Mouse (Mus musculus) midbrain, postnatal 0 days (tissue): Measurements from ENCODE around the gene Atg2a. TPM values are rescaled to one million over a fixed set of nuclear protein-coding genes. Genes with fewer than 3 reads are reported as not detected.
"Not testable (repeated sequence)": the region's sequence is repeated elsewhere in the genome, so short reads cannot be mapped to it uniquely, and the experiment has no call there.

Source experiments
- ATAC-seq: fragments of 200-750 bp; cut with Nextera tagmentation; 2 replicates; pipeline ENCODE4 v1.8.0; 2017; ENCODE audit warnings: moderate number of reproducible peaks, mild to moderate bottlenecking, moderate TSS enrichment, moderate library complexity; ENCODE audit not compliant: low FRiP score
- DNase-seq: peaks from one replicate; pipeline ENCODE4 v3.0.0-alpha.2; 2015; ENCODE audit warnings: low spot score
- H3K27ac ChIP-seq: fragments of 300-500 bp; sonication (generic); 2 replicates; pipeline ENCODE4 v1.5.1; 2014; ENCODE audit warnings: low read depth, mild to moderate bottlenecking, low read length, mixed read lengths
- H3K27me3 ChIP-seq: fragments of 300-500 bp; sonication (generic); 2 replicates; pipeline ENCODE4 v1.6.1; 2014; ENCODE audit warnings: low read length, control low read depth, mixed read lengths; ENCODE audit not compliant: insufficient read depth
- H3K36me3 ChIP-seq: fragments of 300-500 bp; sonication (generic); 2 replicates; pipeline ENCODE4 v1.6.1; 2014; ENCODE audit warnings: low read length, control low read depth, mixed read lengths; ENCODE audit not compliant: insufficient read depth
- H3K4me1 ChIP-seq: fragments of 300-500 bp; sonication (generic); 2 replicates; pipeline ENCODE4 v1.6.1; 2014; ENCODE audit warnings: mild to moderate bottlenecking, control low read depth, antibody characterized with exemption, low read length, mixed read lengths; ENCODE audit not compliant: insufficient read depth
- H3K4me2 ChIP-seq: fragments of 300-500 bp; sonication (generic); 2 replicates; pipeline ENCODE4 v1.6.1; 2014; ENCODE audit warnings: low read depth, mild to moderate bottlenecking, low read length, mixed read lengths; ENCODE audit not compliant: poor library complexity, severe bottlenecking
- H3K4me3 ChIP-seq: fragments of 300-500 bp; sonication (generic); 2 replicates; pipeline ENCODE4 v1.5.1; 2014; ENCODE audit warnings: low read depth, mild to moderate bottlenecking, low read length, moderate library complexity
- H3K9ac ChIP-seq: fragments of 300-500 bp; sonication (generic); replicated peaks from 2 replicates; pipeline ENCODE4 v1.6.1; 2014; ENCODE audit warnings: mild to moderate bottlenecking, low read length, moderate library complexity, mixed read lengths; ENCODE audit not compliant: poor library complexity, severe bottlenecking
- H3K9me3 ChIP-seq: fragments of 300-500 bp; sonication (generic); 2 replicates; pipeline ENCODE4 v1.6.1; 2016; ENCODE audit warnings: low read length, control low read depth
- CTCF ChIP-seq: IDR thresholded peaks from 2 replicates; pipeline ENCODE4 v1.5.1; 2016; ENCODE audit warnings: antibody characterized with exemption, mild to moderate bottlenecking
- WGBS: fragments of 180-500 bp; shearing (Covaris S2); extraction: QIAGEN DNeasy Blood & Tissue Kit; methylation state at CpG from one replicate; pipeline ENCODE4 v1.1.7; 2014; 5-methylcytosine and 5-hydroxymethylcytosine counted together
- microRNA counts: library from miRNA; unstranded; fragments of <30 nt; microRNA quantifications from one replicate; lab custom pipeline; 2015
- microRNA-seq: library from miRNA; unstranded; fragments of <30 nt; microRNA quantifications from one replicate; pipeline ENCODE4, GENCODE M21; 2016; ENCODE audit warnings: borderline number of aligned reads
- polyA plus RNA-seq: library from polyadenylated mRNA; unstranded; fragments of >200 nt; fragmentation: Nextera tagmentation; extraction: Ambion mirVana; gene quantifications from 2 replicates; pipeline ENCODE4 v1.2.1, GENCODE M21; 2015
- total RNA-seq: library from RNA; depleted of rRNA; stranded (reverse); fragments of >200 nt; gene quantifications from 2 replicates; pipeline ENCODE4 v1.2.3, GENCODE M21; 2014; rRNA removed

Atg2a gene
- total and polyA plus RNA-seq, 2 experiments from 2014 or later: 9.7 to 38.2 TPM

DNA sequence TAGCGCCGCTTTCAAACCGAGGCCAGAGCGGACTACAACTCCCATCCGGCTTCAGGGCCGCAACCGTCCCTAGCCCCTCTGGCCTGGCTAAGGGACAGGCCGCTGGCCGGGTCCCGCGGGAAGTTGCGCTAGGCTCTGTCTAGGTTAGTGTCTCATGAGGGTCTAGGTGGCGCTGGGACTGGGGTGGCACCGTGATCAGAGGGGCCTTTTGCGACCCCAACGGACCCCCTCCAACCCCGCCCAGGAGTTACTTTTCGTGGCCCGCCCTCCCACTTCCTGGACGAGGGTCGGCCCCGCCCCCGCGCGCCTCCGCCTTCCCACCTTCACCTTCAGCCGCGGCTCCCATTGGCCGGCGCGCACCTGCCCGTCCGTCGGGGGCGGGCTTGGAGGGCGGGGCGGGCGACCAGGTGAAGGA lies 64.7 kb downstream of the Atg2a start, which contains the start of gene Cdc42bpg:
Cdc42bpg (plus strand) TSS at position 320 of the 415 bp plus-strand sequence.
- H3K4me1 ChIP-seq: no peaks in the 10 kb centered on the region
- peak within 1 kb of the TSS; percentile 62 for H3K9ac ChIP-seq
- peak; percentile 68 for DNase-seq
- peak within 1 kb of the TSS; percentile 59 for H3K4me2 ChIP-seq
- H3K9me3 ChIP-seq: no peaks in the 10 kb centered on the region
- H3K27me3 ChIP-seq: no peaks in the 10 kb centered on the region
- H3K36me3 ChIP-seq: no peaks in the 10 kb centered on the region
- peak; percentile 53; the same call in 1 of the 2 replicates for ATAC-seq
- no peak for TF ChIP-seq CTCF
- under 1% methylated on average over 33 of the region's 38 CpGs for WGBS
- H3K27ac ChIP-seq: no peak within 1 kb of the TSS
- peak within 1 kb of the TSS; percentile 45 for H3K4me3 ChIP-seq

GRCm38 (mm10) chr19:6306586-6306985 lies 65.1 kb downstream of the Atg2a start:
- WGBS: under 1% methylated on average over 34 of the region's 34 CpGs
- no peaks in the 10 kb centered on the region for H3K27me3 ChIP-seq
- peak overlapping the region; percentile 59 for H3K4me2 ChIP-seq
- no peaks in the 10 kb centered on the region for H3K4me1 ChIP-seq
- ATAC-seq (0 out of 2 replicates have a peak, but pooled peaks have one; percentile 27), DNase-seq (peak; percentile 60)
- no peak overlapping the region for H3K27ac ChIP-seq
- H3K9me3 ChIP-seq: no peaks in the 10 kb centered on the region
- TF ChIP-seq CTCF: peak; percentile 67
- H3K4me3 ChIP-seq: peak overlapping the region; percentile 45
- no peaks in the 10 kb centered on the region for H3K36me3 ChIP-seq
- peak overlapping the region; percentile 62 for H3K9ac ChIP-seq

DNA sequence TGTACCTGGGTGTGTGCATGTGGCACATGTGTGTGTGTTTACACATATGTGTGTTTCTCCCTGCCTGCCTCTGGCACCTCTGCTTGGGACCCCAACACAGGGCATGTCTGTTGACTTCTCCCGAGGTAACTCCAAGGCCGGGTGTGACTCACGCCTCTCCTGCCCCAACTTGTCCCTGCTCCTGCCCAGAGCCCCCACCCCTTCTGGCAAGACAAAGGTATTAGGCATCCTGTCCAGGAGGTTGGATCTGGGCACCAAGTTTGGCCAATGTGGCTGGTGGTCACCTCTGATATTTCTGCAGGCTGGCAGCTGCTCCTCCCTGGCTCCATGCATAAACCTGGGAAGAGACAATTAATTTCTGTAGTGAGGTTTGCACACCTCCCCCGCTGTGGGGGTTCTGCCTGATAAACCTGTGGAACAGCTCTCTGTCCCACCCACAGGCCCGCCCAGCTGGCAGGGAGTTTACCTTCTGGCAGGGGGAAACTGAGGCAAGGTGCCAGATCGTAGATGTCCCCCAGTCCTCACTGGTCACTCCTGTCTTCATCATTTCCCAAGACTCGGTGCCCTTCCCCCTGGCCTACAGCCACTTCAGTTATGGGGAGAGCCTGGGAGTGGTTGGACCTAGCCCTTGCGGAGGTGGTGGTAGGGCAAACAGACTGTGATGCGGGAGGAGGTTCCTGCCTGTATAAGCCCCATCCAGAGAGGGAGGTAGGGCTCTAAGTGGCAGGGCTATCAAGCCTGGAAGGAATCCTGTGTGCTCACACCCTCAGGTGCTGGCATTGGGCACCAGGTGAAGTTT lies 66.5 kb downstream of the Atg2a start:
- Histone ChIP-seq H3K9me3 (no peaks in the 10 kb centered on the region), H3K36me3 (peaks cover 5% of the 10 kb centered on the region; the same call in 1 of the 2 replicates), H3K27me3 (no peaks in the 10 kb centered on the region), H3K4me1 (no peaks in the 10 kb centered on the region), H3K9ac (no peak overlapping the region), H3K27ac (no peak overlapping the region), H3K4me3 (no peak overlapping the region), H3K4me2 (no peak overlapping the region)
- TF ChIP-seq CTCF: no peak
- no peak for ATAC-seq
- 92% methylated on average over 9 of the region's 9 CpGs for WGBS
- no peak for DNase-seq

DNA sequence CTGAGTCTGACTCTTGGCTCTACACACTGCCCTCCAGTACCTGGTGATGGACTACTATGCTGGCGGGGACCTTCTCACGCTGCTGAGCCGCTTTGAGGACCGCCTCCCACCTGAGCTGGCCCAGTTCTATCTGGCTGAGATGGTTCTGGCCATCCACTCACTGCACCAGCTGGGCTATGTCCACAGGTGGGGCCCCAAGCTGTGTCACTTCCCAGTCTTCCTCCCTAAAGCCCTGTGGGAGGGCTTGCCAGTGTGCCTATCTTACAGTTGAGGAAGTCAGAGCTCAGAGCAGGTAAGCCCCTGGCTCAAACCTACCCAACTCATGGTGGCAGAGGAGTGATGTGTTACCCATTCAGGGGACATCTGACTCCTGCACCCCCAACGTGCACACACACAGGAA lies 68.7 kb downstream of the Atg2a start:
- 85% methylated on average over 5 of the region's 5 CpGs for WGBS
- Histone ChIP-seq H3K4me1 (no peaks in the 10 kb centered on the region), H3K9ac (no peak overlapping the region), H3K36me3 (peaks cover 5% of the 10 kb centered on the region; the same call in 1 of the 2 replicates), H3K27ac (no peak overlapping the region), H3K9me3 (no peaks in the 10 kb centered on the region), H3K27me3 (no peaks in the 10 kb centered on the region), H3K4me3 (no peak overlapping the region), H3K4me2 (no peak overlapping the region)
- ATAC-seq (no peak), DNase-seq (no peak)
- TF ChIP-seq CTCF: no peak

DNA sequence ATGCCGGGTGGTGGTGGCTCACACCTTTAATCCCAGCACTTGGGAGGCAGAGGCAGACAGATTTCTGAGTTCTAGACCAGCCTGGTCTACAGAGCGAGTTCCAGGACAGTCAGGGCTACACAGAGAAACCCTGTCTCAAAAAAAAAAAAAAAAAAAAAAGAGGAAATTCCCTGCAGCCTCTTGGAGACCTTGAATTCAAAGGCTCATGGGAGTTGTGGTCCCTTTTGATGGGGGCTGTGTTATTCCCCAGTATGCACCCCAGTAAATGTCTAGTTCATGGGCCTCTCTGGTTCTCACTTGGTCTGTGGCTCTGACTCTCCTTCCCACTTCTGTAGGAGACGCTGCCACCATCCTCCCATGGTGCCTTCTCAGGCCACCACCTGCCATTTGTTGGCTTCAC lies 70.3 kb downstream of the Atg2a start:
- H3K9ac ChIP-seq, H3K9me3 ChIP-seq, H3K27me3 ChIP-seq, H3K4me3 ChIP-seq, H3K4me1 ChIP-seq, H3K4me2 ChIP-seq, H3K36me3 ChIP-seq, H3K27ac ChIP-seq, DNase-seq, ATAC-seq: not testable (repeated sequence)
- 88% methylated on average over 3 of the region's 3 CpGs for WGBS

MicroRNAs within 50 kb of the gene (microRNA counts, 519-probe panel; counts per million panel counts)
- 528 counts per million, percentile 58 among the panel's probes with 10 or more counts for microRNA mmu-miR-192 (lab: Ali Mortazavi, UCI)

Small RNA genes within 50 kb of the gene (microRNA-seq; reads per million reads assigned to microRNA genes)
- 102 reads per million, percentile 44 among the genes with 10 or more reads in this experiment for gene Mir192
- gene Mir194-2: 144 reads per million, percentile 50 among the genes with 10 or more reads in this experiment

Other genes with a start within 250 kb of the Atg2a start
- gene Capn1, start 225.8 kb upstream of the Atg2a start, total RNA-seq: 7.9 and 13.2 TPM in 2 replicates
- gene Capn1, start 225.8 kb upstream of the Atg2a start, polyA plus RNA-seq: 3.3 and 3.9 TPM in 2 replicates
- 27.8 and 36.3 TPM in 2 replicates for gene Syvn1, start 195.1 kb upstream of the Atg2a start, total RNA-seq
- 34.6 and 34.8 TPM in 2 replicates for gene Syvn1, start 195.1 kb upstream of the Atg2a start, polyA plus RNA-seq
- 34.7 and 37.3 TPM in 2 replicates for gene Mrpl49, start 183.9 kb upstream of the Atg2a start, total RNA-seq
- gene Mrpl49, start 183.9 kb upstream of the Atg2a start, polyA plus RNA-seq: 50.0 and 55.8 TPM in 2 replicates
- gene Fau, start 183.8 kb upstream of the Atg2a start, total RNA-seq: 494 and 628 TPM in 2 replicates
- 587 and 625 TPM in 2 replicates for gene Fau, start 183.8 kb upstream of the Atg2a start, polyA plus RNA-seq
- gene Znhit2, start 180.5 kb upstream of the Atg2a start, total RNA-seq: 53.3 and 59.1 TPM in 2 replicates
- gene Znhit2, start 180.5 kb upstream of the Atg2a start, polyA plus RNA-seq: 40.4 and 41.0 TPM in 2 replicates
- gene Tm7sf2, start 173.3 kb upstream of the Atg2a start, total RNA-seq: 79.5 and 98.1 TPM in 2 replicates
- gene Tm7sf2, start 173.3 kb upstream of the Atg2a start, polyA plus RNA-seq: 50.2 and 51.6 TPM in 2 replicates
- 95.7 and 114 TPM in 2 replicates for gene Vps51, start 164.4 kb upstream of the Atg2a start, total RNA-seq
- gene Vps51, start 164.4 kb upstream of the Atg2a start, polyA plus RNA-seq: 92.4 and 101 TPM in 2 replicates
- not detected in 2 replicates for gene Tmem262, start 161.6 kb upstream of the Atg2a start, total RNA-seq
- gene Tmem262, start 161.6 kb upstream of the Atg2a start, polyA plus RNA-seq: not detected in 2 replicates
- not detected in 2 replicates for gene Gm28374, start 159.4 kb upstream of the Atg2a start, total RNA-seq
- gene Gm28374, start 159.4 kb upstream of the Atg2a start, polyA plus RNA-seq: 0.81 and 1.1 TPM in 2 replicates
- gene Zfpl1, start 156.7 kb upstream of the Atg2a start, total RNA-seq: 76.0 and 97.6 TPM in 2 replicates
- gene Zfpl1, start 156.7 kb upstream of the Atg2a start, polyA plus RNA-seq: 92.0 and 99.6 TPM in 2 replicates
- gene Cdca5, start 156.7 kb upstream of the Atg2a start, total RNA-seq: 1.3 and 1.6 TPM in 2 replicates
- gene Cdca5, start 156.7 kb upstream of the Atg2a start, polyA plus RNA-seq: 1.6 and 1.8 TPM in 2 replicates
- not detected in 2 replicates for gene AC131692.1, start 147.2 kb upstream of the Atg2a start, total RNA-seq
- not detected in 2 replicates for gene AC131692.1, start 147.2 kb upstream of the Atg2a start, polyA plus RNA-seq
- gene Naaladl1, start 135.9 kb upstream of the Atg2a start, total RNA-seq: 0.42 and 1.0 TPM in 2 replicates
- gene Naaladl1, start 135.9 kb upstream of the Atg2a start, polyA plus RNA-seq: 0.41 and 0.53 TPM in 2 replicates
- gene Sac3d1, start 123.0 kb upstream of the Atg2a start, total RNA-seq: 66.6 and 73.1 TPM in 2 replicates
- gene Sac3d1, start 123.0 kb upstream of the Atg2a start, polyA plus RNA-seq: 52.6 and 53.1 TPM in 2 replicates
- 51.0 and 66.4 TPM in 2 replicates for gene Snx15, start 113.4 kb upstream of the Atg2a start, total RNA-seq
- 66.1 and 69.1 TPM in 2 replicates for gene Snx15, start 113.4 kb upstream of the Atg2a start, polyA plus RNA-seq
- not detected in 2 replicates for gene Batf2, start 100.7 kb upstream of the Atg2a start, total RNA-seq
- gene Batf2, start 100.7 kb upstream of the Atg2a start, polyA plus RNA-seq: not detected in 2 replicates
- gene Arl2, start 100.1 kb upstream of the Atg2a start, total RNA-seq: 83.4 and 123 TPM in 2 replicates
- gene Arl2, start 100.1 kb upstream of the Atg2a start, polyA plus RNA-seq: 159 and 174 TPM in 2 replicates
- not detected in 2 replicates for gene Majin, start 57.3 kb upstream of the Atg2a start, total RNA-seq
- gene Majin, start 57.3 kb upstream of the Atg2a start, polyA plus RNA-seq: 0.16 and 0.18 TPM in 2 replicates
- not detected in 2 replicates for gene Gpha2, start 15.3 kb upstream of the Atg2a start, total RNA-seq
- gene Gpha2, start 15.3 kb upstream of the Atg2a start, polyA plus RNA-seq: 0.31 TPM in 1 of 2 replicates, not detected in the other
- 248 and 256 TPM in 2 replicates for gene Ppp2r5b, start 5.8 kb upstream of the Atg2a start, total RNA-seq
- 177 and 189 TPM in 2 replicates for gene Ppp2r5b, start 5.8 kb upstream of the Atg2a start, polyA plus RNA-seq
- 117 and 139 TPM in 2 replicates for gene Ehd1, start 35.1 kb downstream of the Atg2a start, total RNA-seq
- gene Ehd1, start 35.1 kb downstream of the Atg2a start, polyA plus RNA-seq: 73.0 and 74.0 TPM in 2 replicates
- 4.8 and 5.4 TPM in 2 replicates for gene Cdc42bpg, start 64.8 kb downstream of the Atg2a start, total RNA-seq
- gene Cdc42bpg, start 64.8 kb downstream of the Atg2a start, polyA plus RNA-seq: 0.20 and 0.67 TPM in 2 replicates
- 59.6 and 85.6 TPM in 2 replicates for gene Men1, start 93.3 kb downstream of the Atg2a start, total RNA-seq
- 56.8 and 60.6 TPM in 2 replicates for gene Men1, start 93.3 kb downstream of the Atg2a start, polyA plus RNA-seq
- 70.6 and 86.8 TPM in 2 replicates for gene Map4k2, start 99.5 kb downstream of the Atg2a start, total RNA-seq
- gene Map4k2, start 99.5 kb downstream of the Atg2a start, polyA plus RNA-seq: 18.1 TPM in 2 replicates
- gene Sf1, start 122.0 kb downstream of the Atg2a start, total RNA-seq: 70.5 and 92.2 TPM in 2 replicates
- 90.2 and 95.5 TPM in 2 replicates for gene Sf1, start 122.0 kb downstream of the Atg2a start, polyA plus RNA-seq
- 16.4 and 25.8 TPM in 2 replicates for gene Pygm, start 142.7 kb downstream of the Atg2a start, total RNA-seq
- gene Pygm, start 142.7 kb downstream of the Atg2a start, polyA plus RNA-seq: 11.7 and 13.2 TPM in 2 replicates
- 250 and 291 TPM in 2 replicates for gene Rasgrp2, start 157.7 kb downstream of the Atg2a start, total RNA-seq
- 232 and 264 TPM in 2 replicates for gene Rasgrp2, start 157.7 kb downstream of the Atg2a start, polyA plus RNA-seq
- gene Nrxn2, start 177.1 kb downstream of the Atg2a start, total RNA-seq: 382 and 409 TPM in 2 replicates
- 74.3 and 75.7 TPM in 2 replicates for gene Nrxn2, start 177.1 kb downstream of the Atg2a start, polyA plus RNA-seq